Mouse (Mus musculus) cerebellum, postnatal 36 days (tissue): ENCODE results near the gene Tanc2.

Experiments
- DNase-seq, 2 experiments: peaks; one replicate each; pipeline ENCODE4 v3.0.0; 2021 to 2022; ENCODE audit warnings: mixed read lengths in 2 of 2

Gene Tanc2

GRCm38 (mm10) chr11:105837962-105838361 lies 248.2 kb downstream of the Tanc2 start:
- DNase-seq = no peak

- no peak for DNase-seq
Measured at GRCm38 (mm10) chr11:105845901-105846300, 256.1 kb downstream of the Tanc2 start.

- no peak for DNase-seq
Measured at GRCm38 (mm10) chr11:105855504-105855903, 265.7 kb downstream of the Tanc2 start.

DNA sequence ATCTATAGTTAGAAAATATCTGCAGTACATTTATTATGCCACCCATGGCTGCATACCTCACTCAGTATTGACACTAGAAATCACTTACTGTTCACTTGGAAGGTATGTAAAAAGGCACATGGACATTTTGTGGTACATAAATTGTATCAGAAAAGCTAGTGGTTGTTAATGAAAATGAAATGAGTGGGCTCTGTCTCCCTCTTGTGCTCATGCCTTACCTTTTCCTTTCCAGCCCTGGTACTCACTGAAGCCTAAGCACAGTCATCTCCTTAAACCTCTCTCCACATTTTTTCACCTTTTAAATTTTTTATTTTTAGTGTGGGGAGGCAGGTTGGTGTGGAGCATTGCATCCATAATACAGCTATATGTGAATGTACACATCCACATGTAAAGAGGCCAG lies 268.3 kb downstream of the Tanc2 start:
- DNase-seq = no peak

GRCm38 (mm10) chr11:105885558-105885957 lies 295.8 kb downstream of the Tanc2 start:
- DNase-seq = no peak

DNA sequence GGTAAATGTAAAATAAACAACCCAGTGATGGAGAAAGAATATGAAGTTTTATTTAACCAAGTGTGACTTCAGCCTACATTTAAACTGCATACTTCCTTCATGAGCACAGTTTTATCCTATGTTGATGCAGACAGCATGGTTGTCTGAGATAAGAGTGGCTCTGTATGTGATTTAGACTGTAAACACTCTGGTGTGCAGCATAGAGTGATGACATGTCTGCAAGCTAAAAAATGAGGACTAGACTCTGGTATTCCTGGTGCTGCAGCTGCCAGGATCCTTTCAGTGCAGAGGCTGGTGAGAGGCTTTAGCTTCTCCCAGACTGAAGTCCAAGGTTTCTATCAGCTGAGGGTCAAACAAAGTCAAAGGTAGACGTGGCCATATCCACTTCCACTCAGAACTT lies 297.5 kb downstream of the Tanc2 start:
- no peak for DNase-seq

DNA sequence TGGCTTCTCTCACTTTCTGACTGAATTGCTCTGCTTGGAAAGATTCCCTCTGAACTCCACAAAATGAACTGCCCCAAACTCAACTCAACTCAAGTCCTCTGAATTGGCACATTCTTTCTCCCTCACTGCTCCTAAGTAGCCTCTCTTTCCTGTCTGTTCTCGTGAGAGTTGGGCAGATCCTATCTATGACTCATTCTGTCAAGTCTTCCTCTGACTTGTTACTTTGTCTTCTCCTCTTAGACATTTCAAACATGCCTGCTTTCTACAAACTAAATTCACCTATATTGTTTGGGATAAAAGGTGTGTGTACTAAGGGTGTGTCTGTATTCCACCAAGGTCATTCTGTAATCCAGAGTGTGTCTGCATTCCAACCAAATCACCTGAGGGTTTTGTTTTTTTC lies 309.4 kb downstream of the Tanc2 start:
- DNase-seq = no peak

DNA sequence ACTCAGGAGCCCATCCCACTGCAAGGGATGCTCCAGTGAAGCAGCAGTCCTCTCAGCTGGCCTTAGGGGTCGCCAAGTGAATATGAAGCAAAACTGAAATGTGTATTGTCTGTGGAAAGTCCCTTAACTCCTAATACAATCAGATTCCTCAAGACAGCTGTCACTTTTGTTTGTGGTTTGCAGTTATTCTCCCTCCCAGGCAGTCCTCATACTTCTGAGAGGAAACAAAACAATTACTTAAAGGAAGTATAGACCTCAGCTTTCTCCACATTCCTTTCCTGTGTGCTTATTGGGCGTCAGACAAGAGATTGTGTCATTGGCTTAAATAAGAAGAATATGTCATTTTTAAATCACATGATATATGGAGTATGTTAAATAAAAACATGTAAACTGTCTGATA lies 311.7 kb downstream of the Tanc2 start:
- no peak for DNase-seq

DNA sequence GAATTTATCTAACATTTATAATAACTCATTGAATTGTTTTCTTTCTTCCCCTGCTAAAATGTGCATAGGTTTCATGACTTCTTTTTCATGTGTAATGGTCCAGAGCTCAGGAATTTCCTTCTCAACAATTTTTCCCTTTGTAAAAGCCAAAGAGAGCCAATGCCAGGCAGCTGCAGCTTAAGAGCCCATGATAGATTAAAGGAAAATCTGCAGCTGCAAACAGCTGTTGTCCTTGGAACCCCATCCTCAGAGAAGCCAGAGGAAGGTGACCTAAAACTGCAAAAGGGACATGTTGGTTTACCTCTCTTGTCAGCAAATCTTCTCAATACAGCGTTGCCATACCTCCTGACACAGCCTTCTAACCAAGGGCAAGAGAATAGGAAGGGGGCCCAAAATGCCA lies 313.2 kb downstream of the Tanc2 start:
- no peak for DNase-seq

DNA sequence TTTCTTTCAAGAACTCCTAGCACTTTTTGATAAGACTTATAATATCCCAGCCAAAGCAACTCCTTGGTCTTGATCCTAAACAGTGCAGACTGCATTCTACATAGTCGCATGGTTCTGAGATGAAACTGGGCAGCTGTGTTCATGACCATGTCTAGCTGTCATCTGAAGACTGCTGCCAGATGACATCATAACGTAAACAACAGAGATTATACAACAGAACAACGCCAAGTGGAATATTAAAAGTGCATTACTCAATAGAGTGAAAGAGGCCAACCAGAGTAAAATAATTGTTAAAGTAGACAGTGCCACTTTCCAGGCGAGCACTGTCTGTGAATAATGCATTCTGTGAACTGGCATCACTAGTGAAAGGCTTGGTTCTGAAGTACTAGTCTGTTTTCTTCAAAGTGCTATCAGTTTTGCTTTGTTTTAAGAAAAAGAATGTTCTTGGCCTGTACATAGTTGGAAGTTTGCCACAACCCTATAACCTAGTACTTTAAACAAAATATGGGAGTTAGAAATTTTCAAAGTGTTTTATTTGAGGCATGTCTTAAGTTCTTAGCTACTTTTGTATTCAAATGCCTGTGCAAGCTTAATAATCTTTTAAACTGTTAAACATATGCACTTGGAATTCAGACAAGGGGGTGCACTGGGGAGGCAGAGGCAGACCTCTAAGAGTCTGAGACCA lies 315.9 kb downstream of the Tanc2 start:
- no peak for DNase-seq

- DNase-seq = no peak
Measured at GRCm38 (mm10) chr11:105907381-105907780, 317.6 kb downstream of the Tanc2 start.

DNA sequence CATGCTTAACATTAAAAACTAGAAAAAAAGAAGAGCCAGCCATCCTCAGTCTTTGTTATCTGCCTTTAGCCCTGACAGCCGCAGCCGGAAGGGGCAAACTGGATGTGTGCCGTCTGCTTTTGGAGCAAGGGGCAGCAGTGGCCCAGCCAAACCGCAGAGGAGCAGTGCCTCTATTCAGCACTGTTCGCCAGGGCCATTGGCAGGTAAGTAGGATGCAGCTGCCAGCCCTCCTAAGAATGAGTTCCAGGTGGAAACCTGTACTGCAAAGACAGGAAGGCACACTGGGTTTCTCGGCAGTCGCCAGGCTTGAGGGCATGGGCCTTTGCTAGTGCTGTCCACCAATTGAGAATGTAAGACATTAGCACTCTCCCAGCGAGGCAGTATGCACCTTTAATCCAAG lies 319.1 kb downstream of the Tanc2 start:
- DNase-seq = peak; percentile 8 to 15

- no peak for DNase-seq
Measured at GRCm38 (mm10) chr11:105909617-105910016, 319.8 kb downstream of the Tanc2 start.

- DNase-seq = no peak
Measured at GRCm38 (mm10) chr11:105911149-105911548, 321.4 kb downstream of the Tanc2 start.

DNA sequence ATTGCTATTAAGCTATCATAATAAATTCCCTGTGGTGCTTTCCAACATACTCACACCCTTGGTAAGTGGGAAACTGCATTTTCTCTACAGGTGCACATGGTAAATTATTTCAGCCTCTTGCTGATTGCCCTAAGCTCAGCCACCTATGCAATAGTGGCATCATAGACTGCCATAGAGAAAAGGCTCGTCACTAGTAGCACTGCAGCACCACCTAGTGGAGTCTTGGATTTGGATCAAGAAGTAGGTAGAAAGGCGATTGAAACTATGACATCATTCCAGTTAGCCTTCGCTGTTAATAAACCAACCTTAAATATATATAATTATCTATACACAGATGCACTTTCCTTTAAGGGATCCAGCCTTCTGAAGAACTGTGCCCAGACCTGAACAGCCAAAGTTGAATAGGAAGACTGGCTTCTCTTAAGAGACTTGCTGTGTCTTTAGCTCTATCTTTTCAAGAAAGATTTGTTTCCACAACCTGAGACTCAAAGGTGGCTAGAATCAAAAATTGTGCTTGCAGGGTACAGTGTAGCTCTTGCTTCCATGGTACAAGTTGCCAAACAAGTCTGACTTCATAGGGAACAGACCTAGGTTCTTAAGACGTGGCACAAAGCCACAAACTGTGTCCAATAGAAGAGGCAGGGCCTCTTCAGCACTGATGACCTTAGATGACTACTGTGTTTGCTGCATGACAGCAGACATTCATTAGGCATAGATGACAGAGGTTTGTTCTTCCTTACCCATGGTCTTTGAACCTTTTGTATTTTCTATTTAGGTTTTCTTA lies 322.0 kb downstream of the Tanc2 start:
- DNase-seq = peak; percentile 75 to 87

DNA sequence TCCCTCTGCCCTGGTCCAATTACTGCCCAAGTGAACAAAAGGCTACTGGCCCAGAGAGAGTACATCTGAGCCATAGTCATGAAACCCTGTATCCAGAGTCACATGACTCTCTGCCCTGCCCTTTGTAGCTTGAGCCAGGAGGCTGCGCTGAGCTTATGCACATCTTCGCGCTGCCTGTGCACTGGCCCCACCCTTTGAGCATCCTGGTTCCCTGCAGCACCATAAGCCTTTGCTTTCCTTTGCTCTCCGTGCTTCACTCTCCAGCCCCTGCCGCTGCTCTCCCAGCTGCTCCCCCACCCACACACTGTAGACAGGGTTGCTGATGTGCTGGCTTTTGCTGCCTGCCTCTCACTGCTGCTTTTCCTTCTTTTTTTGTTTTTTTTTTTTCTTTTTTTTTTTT lies 323.8 kb downstream of the Tanc2 start:
- no peak for DNase-seq

- DNase-seq = no peak
Measured at GRCm38 (mm10) chr11:105920098-105920785, 330.5 kb downstream of the Tanc2 start.

DNA sequence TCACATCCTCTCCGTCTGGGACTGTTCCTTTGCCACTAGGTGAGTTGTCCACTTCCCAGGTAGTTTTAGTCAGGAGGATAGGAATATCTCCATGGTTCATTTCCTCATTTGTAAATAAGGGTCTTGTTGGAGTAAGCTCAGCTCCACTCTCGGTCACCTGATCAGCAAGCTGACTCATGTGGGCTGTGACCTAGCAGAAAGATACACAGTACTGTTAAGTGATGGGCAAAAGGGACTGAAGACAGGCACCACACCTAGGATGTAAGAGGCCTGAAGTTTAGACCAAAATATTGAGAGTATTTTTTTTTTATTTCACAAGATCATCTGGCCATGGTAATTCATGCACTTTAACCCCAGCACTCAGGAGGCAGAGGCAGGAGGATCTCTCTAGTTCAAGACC lies 331.1 kb downstream of the Tanc2 start:
- no peak for DNase-seq

DNA sequence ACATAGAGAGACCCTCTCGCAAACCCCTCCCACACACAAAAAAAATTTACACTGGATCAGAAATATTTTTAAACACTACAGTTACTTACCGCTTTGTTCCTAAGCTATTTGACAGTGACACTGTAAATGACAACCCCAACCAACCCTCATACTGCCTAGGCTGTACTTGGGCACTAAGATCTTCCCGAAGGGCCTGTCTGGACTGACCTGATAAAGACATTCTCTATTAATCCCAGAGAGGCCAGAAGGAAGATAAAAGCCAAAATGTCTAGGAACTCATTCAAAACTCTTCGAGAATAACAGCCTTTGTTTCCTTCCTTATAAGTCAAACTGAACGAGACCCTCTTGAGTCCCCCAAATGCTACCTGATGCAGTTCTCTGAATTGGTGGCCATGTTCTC lies 331.5 kb downstream of the Tanc2 start:
- no peak for DNase-seq

DNA sequence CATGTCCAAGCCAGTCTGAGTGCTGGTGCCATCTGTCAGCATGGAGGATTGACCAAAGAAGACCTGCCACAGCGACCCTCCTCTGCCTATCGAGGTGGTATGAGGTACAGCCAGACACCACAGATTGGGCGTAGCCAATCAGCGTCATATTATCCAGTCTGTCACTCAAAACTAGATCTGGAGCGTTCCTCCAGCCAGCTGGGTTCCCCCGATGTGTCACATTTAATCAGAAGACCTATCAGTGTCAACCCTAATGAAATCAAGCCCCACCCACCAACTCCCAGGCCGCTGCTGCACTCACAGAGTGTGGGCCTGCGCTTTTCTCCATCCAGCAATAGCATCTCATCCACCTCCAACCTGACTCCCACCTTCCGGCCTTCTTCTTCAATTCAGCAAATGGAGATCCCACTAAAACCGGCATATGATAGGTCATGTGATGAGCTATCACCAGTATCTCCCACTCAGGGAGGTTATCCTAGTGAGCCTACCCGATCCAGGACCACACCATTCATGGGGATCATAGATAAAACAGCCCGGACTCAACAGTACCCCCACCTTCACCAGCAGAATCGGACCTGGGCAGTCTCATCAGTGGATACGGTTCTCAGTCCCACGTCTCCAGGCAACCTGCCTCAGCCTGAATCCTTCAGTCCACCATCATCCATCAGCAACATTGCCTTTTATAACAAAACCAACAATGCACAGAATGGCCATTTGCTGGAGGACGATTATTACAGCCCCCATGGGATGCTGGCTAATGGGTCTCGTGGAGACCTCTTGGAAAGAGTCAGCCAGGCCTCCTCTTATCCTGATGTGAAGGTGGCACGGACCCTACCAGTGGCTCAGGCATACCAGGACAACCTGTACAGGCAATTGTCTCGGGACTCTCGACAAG lies 333.2 kb downstream of the Tanc2 start:
- DNase-seq = no peak

DNA sequence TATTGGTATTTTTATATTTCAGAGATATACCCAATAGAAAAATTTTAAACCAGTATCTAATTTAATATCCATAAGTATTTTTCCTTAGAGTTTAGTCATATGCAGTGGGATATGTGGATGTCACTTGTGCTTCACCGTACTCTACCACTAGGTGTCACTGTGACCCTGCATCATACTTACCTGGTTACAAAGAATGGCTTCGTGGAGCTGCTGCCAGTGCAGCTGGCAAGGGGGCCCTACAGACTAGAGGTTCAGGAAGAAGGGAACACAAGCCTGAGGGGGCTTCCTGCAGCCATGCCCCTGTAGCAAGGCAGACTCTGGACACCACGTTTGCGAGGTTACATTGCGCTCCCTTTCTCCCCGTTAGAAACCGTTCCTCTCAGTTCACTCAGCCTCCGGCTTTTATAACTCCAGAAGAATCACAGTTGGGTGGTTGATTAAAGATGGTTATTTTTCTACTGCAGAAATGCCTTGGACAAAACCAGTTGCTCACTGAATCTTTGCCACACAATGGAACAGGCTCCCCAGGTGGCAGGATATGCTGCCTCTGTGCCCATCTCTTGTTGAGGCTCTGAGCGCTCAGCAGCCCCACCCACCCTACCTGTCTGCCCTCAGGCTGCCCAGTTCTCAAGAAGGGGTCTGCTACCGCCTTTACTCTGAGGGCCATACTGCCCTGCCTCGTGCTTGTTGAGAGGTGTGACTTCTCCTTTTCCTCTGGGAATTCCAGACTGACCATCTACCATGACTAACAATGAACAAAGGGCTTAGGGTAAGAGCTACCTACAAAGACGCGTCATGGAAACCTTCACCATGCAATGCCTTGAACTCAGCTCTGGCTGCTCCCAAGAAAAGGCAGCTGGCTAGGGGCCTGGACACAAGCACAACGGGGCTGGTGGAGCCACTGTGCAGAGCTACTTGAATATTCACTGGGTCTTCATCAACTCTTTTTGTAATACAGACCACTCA lies 337.6 kb downstream of the Tanc2 start:
- DNase-seq = peak; percentile 74 to 86

GRCm38 (mm10) chr11:105928171-105928570 lies 338.4 kb downstream of the Tanc2 start:
- no peak for DNase-seq
